Mouse (Mus musculus) cerebellum, postnatal 25 days (tissue): ENCODE data around the gene Endod1.

Source experiments
- DNase-seq, 2 experiments: peaks; one replicate each; pipeline ENCODE4 v3.0.0; 2021; ENCODE audit warnings: mixed read lengths in 2 of 2

The Endod1 gene

GRCm38 (mm10) chr9:14381353-14382055 is at the start of gene Endod1:
Gene Endod1 (minus strand): TSS chr9:14381507.
- DNase-seq: peak; percentile 55 to 61

GRCm38 (mm10) chr9:14409153-14409552 is 27.8 kb upstream of the Endod1 start:
- DNase-seq: no peak

- DNase-seq: no peak
These were observed 26.7 kb upstream of the Endod1 start for GRCm38 (mm10) chr9:14408044-14408443.

GRCm38 (mm10) chr9:14406056-14406455 is 24.7 kb upstream of the Endod1 start:
- no peak for DNase-seq

- no peak for DNase-seq
These were observed 20.8 kb upstream of the Endod1 start for GRCm38 (mm10) chr9:14402099-14402498.

- DNase-seq: no peak
These were observed 19.1 kb upstream of the Endod1 start for GRCm38 (mm10) chr9:14400392-14400791.

- DNase-seq: no peak
These were observed 17.6 kb upstream of the Endod1 start for GRCm38 (mm10) chr9:14398946-14399345.

GRCm38 (mm10) chr9:14398084-14398483 is 16.8 kb upstream of the Endod1 start:
- no peak for DNase-seq

- no peak for DNase-seq
These were observed 16.1 kb upstream of the Endod1 start for GRCm38 (mm10) chr9:14397449-14397819.

- DNase-seq: no peak
These were observed 15.6 kb upstream of the Endod1 start for GRCm38 (mm10) chr9:14396819-14397448.

- no peak for DNase-seq
These were observed 14.8 kb upstream of the Endod1 start for GRCm38 (mm10) chr9:14396096-14396495.

- no peak for DNase-seq
These were observed 13.8 kb upstream of the Endod1 start for GRCm38 (mm10) chr9:14394956-14395561.

- no peak for DNase-seq
These were observed 10.6 kb upstream of the Endod1 start for GRCm38 (mm10) chr9:14391841-14392318.

- DNase-seq: no peak
These were observed 10.0 kb upstream of the Endod1 start for GRCm38 (mm10) chr9:14391286-14391685.

GRCm38 (mm10) chr9:14390278-14390677 is 9.0 kb upstream of the Endod1 start:
- DNase-seq: peak in 1 of 2 experiments; percentile 39

- peak; percentile 69 to 73 for DNase-seq
These were observed 7.8 kb upstream of the Endod1 start for GRCm38 (mm10) chr9:14389050-14389621.

GRCm38 (mm10) chr9:14388001-14388400 is 6.7 kb upstream of the Endod1 start:
- peak in 1 of 2 experiments; percentile 31 for DNase-seq

GRCm38 (mm10) chr9:14386831-14387230 is 5.5 kb upstream of the Endod1 start:
- DNase-seq: no peak

- DNase-seq: no peak
These were observed 4.4 kb upstream of the Endod1 start for GRCm38 (mm10) chr9:14385665-14386064.

- DNase-seq: no peak
These were observed 2.0 kb upstream of the Endod1 start for GRCm38 (mm10) chr9:14383186-14383920.

GRCm38 (mm10) chr9:14382256-14382791 is 1.0 kb upstream of the Endod1 start:
- DNase-seq: no peak
